Mouse (Mus musculus): ENCODE results near the gene Olfr322. TPM values are rescaled to one million over a fixed set of nuclear protein-coding genes. Genes with fewer than 3 reads are reported as not detected.
"Not testable (repeated sequence)": the region's sequence is repeated elsewhere in the genome, so short reads cannot be mapped to it uniquely, and the experiment has no call there.

Olfr322 gene
- polyA plus RNA-seq (2012; rRNA removed) = not detected in 2 replicates

DNA sequence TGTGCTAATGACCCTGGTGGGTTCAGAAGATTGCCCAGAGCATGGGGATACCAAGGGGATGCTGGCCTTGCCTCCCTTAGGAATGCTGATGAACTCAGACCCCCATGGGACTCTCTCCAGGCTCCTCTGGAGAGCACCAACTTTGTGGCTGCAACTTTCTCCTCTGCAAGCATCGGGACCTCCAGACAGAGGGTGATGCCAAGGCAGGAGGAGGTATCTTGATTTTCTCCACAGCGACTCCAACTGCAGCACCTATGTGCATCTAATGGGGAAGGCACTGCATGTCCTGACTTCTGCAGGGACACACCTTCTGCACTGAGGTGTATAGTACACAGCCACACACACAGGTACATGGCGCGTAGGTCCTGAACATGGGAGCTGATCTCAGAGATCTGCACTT, at the start of gene Olfr322:
TSS of gene Olfr322 (plus strand) at position 187 of the 400 bp plus-strand sequence.
- DNase-seq (ENCODE audit: low spot score) = no peak

DNA sequence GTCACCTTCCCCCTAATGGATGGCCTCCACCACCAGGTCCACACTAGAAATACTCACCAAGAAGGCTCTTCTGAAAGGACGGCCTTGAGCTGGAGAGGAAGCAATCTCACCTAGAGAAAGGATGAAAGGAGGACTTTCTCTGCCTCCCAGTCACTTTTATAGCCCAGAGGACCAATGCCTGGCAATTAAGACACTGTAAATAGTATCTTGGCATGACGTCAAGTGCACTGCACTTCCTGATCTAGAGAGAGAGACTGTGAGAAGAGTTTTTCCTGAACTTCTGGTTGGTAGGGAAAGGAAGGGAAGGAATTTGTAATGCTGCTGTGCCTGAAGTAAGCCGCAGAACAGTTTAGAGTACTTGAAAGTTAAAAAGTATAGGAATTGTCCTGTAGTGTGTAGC, 45.2 kb upstream of the Olfr322 start:
- DNase-seq (ENCODE audit: low spot score) = no peak

DNA sequence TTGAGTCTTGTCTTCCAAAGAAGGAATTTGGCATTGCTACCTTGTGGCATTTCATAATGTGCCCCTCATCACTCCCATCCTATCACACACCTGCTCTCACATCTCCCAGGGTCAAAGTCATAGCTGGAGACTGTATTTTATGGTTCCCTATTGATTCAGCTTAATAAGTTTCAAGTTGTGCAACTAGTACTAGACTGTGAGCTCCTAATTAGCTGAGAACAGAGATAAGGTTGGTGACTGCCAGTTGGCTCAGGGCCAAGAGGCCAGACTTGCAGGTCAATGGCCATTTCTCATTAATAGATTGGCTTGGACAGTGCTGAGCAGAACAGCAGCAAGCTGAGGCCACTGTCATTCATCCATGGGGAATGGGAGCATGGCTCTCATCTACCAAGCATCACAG, 44.1 kb upstream of the Olfr322 start:
- DNase-seq (ENCODE audit: low spot score) = no peak

DNA sequence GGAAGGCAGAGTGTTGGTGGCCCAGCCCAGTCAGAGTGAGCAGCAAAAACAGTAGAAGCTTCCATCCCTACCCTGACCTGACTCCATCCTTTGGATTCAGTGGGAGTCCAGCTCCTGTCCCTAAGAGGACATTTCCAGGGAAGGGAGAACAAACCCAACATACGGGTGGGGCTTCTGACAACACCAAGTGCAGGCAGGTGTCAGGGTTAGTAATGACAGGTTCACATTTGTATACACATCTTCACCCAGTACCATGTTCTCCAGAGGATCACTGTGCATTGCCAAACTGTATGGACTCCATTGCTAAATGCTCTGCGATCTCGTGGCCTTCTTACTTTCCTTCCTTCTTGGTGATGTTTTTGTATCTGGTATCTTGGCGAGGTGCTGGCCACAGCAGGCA, 42.6 kb upstream of the Olfr322 start, which contains the start of gene 2210407C18Rik:
TSS of gene 2210407C18Rik (minus strand) at position 101 of the 400 bp plus-strand sequence.
- DNase-seq (ENCODE audit: low spot score) = no peak

DNA sequence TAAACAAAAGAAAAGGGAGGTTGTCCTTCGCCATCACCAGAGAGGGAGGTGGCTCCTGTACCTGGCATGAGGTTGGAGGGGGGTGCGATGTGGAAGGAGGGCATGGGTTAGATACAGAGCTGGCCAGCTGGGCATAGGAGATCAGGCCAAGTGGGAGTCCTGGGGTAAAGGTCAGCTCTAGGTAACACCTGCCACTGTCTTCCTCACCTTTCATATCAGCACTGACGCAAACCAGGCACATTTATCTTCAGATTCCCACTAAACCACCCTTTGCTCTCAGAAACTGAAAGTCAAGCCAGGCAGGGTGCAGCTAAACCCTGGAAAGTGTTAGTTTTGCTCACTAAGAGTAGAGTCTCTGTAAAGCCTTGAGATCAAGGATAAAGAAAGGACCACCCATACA, 40.2 kb upstream of the Olfr322 start:
- no peak for DNase-seq (ENCODE audit: low spot score)

DNA sequence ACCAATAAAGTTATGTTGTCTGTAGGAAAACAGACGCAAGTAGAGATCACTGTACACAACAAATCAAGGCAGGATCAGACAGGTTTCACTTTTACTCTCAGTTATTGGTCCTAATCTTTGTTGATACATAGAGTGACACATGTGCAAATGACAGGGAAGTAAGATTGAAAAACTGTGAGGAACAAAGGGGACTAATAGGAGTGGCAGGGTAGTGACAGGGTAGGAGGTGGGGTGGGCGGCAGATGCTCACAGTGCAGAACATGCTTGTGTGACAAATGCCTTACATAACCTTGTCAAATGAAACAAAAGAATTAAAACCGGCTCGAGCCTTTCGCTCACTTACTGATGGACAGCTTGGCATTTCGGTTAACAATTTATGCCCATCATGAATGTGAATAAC, 39.8 kb upstream of the Olfr322 start:
- DNase-seq (ENCODE audit: low spot score) = no peak

DNA sequence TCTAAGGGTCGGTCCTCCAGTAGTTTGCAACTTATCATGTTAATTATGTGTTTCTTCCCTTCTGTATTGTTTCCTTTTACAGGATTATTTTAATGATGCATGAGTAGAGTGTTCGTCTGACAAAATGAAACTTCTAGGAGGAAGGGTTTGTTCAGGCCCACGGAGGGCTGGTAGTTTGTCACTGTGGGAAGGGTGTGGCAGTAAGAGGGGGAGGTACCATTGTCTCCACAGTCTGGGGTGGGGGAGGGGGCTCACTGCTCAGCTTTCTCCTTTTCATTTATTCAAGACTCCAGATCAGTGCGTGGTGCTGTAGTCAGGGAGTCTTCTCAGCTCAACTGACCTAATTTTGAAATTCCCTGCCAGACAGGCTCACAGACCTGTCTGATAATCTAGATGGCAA, 32.4 kb upstream of the Olfr322 start:
- DNase-seq (ENCODE audit: low spot score) = no peak

DNA sequence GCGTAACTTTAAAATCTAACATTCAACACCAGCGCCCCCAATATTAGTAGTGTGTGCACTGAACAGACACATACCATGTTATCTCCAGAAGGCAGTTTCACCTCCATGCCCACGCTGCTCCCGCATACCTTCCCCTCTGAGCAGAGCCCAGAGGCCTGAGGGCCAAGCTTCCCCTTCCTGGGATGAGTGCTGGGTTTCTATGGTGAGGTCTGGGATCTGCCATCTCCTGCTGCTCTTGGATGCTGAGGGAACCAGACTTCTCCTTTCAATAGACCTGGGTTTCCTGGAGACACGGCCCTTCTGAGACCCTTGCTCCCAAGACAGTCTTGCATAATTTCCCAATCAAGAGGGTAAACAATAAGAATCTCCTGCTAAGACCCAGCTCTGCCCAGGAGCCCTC, 28.2 kb upstream of the Olfr322 start, which contains the start of gene Olfr323:
TSS of gene Olfr323 (minus strand) at position 101 of the 400 bp plus-strand sequence.
- DNase-seq (ENCODE audit: low spot score) = no peak

DNA sequence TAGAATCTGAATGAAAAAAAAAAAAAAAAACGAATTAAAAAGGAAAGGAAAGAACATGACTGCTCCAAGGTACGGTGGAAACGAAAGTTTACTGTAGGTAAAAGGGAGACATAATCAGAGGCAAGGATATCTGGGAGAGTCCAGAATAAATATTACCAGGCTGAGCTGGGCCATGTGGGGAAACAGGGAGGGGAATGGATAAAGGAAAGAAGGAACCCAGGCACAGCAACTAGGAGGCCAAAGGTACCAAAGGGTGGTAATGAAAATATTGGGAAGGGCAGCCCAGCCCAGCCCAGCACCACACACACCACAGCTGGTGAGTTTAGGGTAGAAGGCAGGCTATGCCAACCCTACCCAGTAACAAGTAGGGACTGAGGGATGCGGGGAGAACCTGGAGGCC, 23.7 kb upstream of the Olfr322 start:
- DNase-seq (ENCODE audit: low spot score) = no peak

DNA sequence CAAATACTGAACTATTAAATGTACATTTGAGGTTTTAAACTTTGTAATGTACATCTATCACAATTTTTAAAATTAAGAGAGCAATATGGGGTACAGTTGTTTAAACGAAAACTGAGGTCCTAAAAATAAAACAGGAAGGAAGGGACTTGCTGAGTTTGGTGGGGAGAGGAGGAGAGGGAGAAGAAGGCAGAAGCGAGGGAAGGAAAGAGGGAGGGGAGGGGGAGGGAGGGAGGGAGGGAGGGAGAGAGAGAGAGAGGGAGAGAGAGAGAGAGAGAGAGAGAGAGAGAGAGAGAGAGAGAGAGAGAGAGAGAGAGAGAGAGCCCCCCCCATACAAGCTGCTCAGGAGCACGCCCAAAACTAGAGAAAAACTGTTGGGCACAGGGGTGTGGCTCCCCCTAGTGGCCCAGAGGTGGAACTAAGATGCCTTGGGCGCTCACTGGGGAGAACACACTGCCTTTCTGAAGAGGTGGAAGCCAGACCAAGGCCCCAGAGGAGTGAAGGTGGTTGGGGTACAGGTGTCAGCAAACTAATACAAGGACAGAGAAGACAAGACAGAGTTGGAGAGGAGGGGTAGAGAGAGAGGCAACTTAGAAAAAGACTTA, 22.1 kb upstream of the Olfr322 start:
- DNase-seq (ENCODE audit: low spot score) = no peak

DNA sequence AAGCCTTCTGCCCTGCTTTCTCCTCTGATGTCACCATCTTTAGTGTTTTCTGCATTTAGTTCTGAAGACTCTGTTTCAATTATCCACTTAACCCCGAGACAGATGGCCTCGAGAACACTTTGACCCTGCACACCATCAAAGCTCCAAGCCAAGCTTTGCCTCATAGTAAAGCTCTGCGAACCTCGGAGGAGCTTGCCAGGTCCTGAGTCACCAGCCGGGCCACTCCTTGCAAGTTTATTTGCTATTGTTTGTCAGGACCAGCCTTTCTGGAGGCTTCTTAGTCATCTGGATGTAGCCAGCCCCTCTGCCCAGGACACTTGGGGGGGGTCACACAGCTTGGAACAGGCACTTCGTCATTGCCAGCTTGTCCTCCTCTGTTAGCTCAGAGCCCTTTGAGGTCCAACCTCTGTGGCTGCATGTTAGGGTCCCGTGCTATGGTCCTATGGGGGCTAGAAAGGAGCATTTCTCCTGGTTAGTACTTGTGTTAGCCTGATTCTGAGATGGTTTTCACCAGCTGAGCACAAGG, 20.3 kb upstream of the Olfr322 start:
- DNase-seq (ENCODE audit: low spot score) = no peak

DNA sequence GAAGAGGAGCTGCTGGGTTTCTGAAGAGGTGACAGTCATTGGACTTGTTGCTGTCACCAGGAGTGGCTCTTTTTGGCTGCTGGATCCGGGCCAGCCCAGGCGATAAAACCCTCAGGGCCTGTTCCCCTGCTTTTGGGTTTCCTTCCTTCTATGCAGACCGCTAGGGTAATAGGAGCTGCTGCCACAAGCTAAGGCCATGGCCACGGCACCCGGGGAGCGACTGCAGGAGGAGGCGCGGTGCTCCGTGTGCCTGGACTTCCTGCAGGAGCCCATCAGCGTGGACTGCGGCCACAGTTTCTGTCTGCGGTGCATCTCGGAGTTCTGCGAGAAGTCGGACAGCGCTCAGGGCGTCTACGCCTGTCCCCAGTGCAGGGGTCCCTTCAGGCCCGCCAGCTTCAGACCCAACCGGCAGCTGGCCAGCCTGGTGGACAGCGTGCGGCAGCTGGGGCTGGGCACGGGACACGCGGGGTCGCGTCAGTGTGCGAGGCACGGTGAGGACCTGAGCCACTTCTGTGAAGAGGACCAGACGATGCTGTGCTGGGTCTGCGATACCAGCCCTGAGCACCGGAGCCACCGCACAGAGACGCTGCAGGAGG, 18.2 kb upstream of the Olfr322 start, which contains the start of gene Trim58:
TSS of gene Trim58 (plus strand) at position 194 of the 596 bp plus-strand sequence.
- DNase-seq (ENCODE audit: low spot score) = no peak

DNA sequence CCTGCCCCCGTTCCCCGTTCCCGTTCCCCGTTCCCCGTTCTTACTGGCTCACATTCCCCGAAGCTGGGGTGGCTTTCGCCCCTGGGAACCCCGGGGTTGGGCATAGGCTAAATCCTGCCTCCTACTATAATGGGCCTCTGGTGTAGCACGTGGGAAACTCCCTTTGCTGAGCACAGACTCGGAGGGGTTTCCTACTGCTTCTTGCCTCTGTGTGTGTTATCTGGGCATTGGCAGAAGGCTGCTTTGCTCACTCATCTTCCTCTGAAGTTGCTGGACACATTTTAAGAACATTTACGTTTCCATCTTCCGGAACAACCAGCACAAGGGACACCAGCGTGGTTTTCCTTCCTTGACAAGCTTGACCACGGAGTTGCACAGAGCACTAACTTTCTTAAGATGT, 17.5 kb upstream of the Olfr322 start:
- DNase-seq (ENCODE audit: low spot score) = no peak

DNA sequence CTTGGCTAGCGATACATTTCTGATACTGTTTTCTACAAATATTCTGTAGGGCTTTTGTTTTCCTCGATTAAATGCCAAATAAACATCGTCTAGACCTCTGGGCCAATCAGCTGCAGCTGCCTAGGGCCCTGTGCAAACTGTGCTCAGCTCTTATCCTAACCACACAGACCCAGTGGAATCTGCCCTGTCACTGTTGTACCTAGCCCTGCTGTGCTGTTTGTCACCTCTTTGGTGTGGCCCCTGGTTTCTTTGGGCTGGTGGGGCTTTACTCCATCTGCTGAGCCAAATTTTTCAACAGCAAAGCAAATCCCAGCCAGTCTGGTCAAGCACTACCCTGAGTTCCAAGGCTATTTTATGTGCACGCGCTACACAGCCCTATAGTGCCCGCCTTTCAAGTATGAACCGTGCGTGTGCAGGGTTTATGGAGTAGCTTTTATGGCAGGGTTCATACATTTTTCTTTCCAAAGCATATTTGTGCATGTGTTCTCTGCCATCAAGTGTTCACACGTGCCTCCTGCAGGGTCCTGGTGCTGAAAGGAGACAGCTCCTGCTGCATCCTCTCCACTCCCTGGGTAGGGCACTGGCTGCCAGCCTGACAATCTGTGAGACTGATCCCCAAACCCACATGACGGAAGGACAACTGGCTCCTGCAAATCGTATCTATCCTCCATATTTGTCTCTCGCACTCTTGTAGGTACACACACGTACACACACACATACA, 16.8 kb upstream of the Olfr322 start:
- DNase-seq (ENCODE audit: low spot score) = no peak

DNA sequence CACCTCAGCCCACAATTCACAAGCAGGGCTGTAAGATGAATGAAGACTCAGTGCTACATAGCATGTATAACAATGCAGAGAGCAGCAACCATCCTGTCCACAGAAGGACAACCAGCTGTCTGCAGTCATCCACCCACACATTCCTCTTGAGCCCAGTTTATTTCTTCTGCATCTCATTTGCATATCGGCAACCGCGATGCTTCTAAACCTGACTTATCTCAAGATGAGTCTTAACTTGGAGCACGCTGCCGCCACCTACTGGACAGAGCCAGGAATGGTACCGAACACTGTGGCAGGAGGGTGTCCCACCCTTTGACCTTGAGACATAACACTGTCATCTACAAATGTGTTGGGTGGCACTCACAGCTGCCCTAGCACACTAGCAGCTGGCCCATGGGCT, 15.2 kb upstream of the Olfr322 start:
- no peak for DNase-seq (ENCODE audit: low spot score)

DNA sequence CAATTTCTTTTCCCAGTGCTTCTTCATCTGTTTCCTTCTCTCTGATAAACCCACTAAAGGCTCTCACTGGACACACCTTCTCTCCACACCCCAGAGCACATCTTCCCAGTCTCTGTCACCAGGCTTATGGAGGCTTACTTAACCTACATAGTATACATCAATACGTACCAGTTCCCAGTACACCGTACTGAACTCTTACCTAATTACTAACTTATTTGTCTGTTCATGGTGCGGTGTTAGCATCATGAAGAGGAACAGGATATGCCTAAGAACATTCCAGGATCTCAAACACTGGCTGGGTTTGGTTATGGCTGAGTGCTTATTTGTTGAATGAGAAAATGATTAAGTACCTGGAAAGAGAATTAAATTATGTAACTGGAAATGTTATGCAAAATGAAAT, 3.4 kb upstream of the Olfr322 start:
- no peak for DNase-seq (ENCODE audit: low spot score)

DNA sequence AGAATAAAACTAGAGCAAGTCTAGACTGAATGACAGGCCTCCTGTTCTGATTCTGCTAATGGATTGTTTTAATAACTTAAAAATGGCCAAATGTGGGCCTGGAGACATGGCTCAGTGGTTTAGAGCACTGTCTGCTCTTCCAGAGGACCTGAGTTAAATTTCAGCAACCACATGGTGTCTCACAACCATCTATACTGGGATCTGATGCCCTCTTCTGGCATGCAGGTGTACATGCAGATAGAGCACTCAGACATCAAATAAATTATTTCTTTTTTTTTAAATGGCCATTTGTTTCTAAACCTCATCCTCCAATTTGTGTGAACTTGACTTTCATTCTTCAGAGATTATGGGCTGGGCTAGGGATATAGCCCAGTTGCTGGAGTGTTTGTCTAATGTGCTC, 10.7 kb downstream of the Olfr322 start:
- DNase-seq (ENCODE audit: low spot score) = no peak

DNA sequence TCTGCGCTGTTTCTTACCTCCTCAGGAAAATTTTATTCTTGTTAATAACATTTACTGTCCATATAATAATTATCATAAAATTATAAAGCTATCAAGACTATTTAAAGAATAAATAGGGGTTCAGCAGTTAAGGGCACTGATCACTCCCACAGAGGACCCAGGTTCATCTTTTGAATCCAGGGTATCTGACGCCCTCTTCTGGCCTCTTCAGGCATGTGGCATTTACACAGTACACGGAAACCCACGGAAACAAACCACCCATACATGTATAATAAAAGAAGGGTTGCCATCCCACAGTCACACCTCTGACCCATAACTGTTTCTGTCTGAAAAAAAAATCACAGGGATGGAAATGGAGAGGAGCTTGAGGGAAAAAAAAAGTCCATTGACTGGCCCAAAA, 13.2 kb downstream of the Olfr322 start:
- DNase-seq (ENCODE audit: low spot score) = no peak

DNA sequence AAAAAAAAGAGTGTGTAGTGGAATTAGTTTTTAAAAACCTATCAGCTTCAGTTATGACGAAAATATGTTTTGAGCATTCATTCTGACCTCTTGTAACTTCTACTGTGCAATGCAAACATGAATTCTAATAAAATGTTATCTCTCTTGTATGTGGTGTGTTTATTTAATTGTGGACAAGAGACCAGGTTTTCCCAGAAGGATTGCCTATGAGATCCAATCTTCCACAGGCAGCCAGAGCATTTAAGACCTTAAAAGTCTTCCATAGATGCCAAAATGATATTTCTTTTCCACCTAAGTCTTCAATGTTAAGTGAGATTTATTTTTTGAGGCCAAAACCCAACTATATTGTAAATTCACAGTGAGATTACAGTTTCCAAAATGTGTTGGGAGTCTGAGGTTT, 22.2 kb downstream of the Olfr322 start, which contains the start of gene Olfr320:
TSS of gene Olfr320 (plus strand) at position 301 of the 400 bp plus-strand sequence.
- DNase-seq (ENCODE audit: low spot score) = no peak

DNA sequence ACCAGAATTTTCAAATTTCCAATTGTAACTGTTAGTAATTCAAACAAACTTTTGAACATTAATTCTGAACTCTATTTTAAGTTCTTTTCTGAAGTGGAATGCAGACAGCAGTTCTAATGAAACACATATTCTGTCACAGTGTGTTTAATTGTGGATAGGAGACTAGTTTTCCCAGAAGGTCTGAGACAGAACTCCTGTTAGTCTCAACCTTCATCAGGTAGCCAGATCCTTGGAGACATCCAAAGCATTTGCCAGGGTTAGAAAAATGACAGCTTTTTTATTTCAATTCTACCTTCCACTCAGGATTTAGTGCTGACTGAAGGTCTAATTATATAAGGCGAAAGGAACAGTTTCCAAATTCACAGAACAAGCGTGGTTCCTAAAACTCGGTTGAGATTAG, 40.3 kb downstream of the Olfr322 start, which contains the start of gene Olfr319:
TSS of gene Olfr319 (plus strand) at position 301 of the 400 bp plus-strand sequence.
- no peak for DNase-seq (ENCODE audit: low spot score)

DNA sequence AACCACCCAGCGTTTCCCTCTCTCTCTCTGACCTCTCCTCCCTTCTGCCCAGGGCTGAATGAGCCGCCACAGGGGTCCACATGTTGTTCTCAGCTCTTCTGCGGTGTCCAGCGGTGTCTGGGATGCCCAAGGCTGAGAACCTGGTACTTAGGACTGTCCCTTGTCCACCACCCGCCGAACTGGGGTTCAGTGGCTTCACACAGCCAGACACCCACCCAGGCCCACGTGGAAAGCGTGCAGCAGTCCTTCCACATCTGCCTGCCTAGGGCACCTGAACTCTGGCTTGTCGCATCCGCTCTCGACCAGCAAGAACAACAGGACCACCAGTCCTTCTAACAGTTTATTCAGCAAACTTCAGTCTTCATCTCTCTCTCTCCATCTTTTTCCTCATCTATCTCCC, 50.5 kb downstream of the Olfr322 start:
- DNase-seq (ENCODE audit: low spot score) = no peak

DNA sequence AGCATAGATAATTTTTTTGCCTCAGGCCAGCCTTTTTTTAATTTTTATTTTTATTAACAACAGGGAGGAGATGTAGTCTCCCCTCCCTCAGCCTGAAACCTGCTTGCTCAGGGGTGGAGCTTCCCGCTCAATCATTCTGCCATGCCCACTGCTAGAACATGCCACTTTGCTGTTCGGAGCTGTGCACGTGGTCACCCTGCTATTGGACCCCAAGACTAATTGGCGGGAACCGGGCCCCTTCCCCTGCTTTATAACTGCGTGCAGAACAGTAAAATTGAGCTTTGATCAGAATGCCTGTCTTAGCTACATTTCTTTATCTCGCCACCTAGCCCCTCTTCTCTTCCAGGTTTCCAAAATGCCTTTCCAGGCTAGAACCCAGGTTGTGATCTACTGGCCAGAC, 59.1 kb downstream of the Olfr322 start:
- DNase-seq (ENCODE audit: low spot score) = not testable (repeated sequence)

Data from urinary bladder, adult 2 months (tissue).